Mouse (Mus musculus): ENCODE measurements around the gene Mast4.

Mast4 gene

DNA sequence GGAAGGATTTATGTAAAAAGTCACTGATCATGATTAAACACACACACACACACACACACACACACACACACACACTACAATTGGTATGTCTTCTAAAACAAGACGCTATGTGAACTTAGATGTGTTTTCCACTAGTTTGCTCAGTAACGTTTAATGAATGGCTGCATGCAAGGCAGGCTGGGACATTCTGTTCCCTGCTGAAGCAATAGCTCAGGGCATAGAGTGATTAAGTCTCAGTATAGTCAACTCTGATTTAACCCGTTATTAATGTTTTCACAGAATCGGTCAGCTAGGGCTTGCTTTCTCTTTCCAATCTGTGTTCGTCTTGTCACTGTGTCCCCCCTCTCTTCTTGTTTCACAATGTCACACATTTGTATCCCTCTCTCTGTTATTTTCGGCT is 558.8 kb downstream of the Mast4 start:
- DNase-seq: peak; percentile 31

DNA sequence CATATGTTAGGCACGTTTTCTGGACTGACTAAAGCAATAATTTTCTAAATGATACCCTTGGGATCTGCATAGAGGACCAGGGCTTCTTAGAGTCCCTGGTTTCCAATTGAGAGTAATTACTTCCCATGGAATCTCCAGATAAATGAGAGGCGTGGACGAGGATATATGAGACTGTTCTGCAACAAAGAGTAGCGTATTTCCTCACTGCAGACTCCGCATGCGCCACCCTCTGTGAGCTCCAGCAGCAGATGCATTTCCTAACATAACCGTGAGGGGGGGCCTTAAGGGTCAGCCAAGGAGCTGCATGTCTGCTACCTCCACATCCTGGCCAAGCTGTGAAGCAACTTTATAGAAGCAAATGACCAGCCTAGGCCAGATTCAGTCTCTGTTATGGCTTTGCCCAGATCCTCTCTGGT is 559.5 kb downstream of the Mast4 start:
- no peak for DNase-seq

DNA sequence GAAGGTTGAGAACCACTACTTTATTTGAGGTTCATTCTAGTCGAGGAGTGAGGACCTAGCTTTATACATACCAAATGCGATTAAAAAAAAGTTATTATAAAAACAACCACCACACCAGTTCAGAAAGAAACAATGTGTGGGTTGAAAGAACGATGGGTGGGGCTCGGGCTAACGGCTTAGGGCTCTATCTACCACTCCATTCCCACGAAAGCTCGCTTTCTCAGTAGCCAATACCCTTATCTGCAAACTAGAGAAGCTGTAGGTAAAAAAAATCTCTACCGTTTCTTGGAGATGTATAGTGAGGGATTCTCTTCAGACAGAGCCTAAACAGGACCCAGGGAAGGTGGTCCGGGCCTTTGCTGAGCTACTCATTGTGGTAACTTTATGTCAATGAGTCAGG is 561.1 kb downstream of the Mast4 start:
- DNase-seq: no peak

DNA sequence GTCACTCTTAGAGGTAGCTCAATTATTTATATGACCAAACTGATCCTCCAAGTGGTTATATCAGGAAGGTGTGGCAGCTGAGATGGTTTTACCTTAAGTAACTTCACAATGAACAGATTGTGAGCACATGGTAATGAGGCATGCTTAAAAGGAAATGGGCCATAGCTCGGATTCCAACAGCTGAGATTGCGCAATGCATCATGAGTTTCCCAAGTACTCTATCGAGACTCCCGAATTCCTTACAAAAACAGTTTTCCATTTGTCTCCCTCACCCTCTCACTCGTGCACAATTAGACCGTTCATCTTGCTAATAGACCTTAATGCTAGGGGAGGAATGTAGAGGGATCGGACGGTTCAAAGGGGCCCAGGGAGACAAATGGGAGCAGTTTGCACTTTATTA is 564.1 kb downstream of the Mast4 start:
- peak; percentile 36 for DNase-seq

DNA sequence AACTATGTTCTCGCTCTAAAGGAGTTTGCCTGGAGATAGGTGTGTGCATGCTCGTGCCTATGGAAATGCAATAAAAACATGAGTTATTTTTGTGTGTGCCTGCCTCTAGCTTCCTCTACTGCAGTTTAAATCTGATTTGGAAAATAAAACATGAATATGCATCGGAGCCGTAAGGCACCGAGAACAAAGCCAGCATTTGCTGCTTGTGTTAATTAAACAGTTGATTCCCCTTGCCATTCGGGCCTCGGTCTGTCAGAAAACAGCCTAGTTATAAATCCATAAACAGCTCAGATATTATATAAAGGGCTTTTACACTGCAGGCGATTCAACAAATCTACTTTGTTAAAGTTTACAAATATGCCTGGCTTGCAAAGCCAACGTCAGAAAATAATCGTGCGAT is 565.8 kb downstream of the Mast4 start:
- DNase-seq: no peak

DNA sequence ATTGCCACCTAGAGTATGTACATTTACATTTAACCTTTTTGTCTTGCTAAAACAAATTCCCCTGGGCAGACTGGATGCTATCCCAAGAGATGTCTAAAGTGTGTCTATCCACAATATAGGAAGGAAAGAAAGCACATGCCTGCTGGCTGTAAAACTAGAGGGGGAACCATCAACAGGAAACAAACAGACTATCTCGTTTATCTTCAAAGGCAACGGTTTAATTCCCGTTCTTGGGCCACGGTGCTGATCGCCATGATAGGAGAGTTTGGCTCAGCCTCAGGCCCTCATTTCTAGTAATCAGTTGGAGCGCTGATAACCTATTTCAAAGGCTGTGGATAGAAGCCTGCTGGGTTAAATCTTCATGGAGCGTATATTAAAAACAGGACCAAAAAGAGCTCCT is 567.2 kb downstream of the Mast4 start:
- no peak for DNase-seq

DNA sequence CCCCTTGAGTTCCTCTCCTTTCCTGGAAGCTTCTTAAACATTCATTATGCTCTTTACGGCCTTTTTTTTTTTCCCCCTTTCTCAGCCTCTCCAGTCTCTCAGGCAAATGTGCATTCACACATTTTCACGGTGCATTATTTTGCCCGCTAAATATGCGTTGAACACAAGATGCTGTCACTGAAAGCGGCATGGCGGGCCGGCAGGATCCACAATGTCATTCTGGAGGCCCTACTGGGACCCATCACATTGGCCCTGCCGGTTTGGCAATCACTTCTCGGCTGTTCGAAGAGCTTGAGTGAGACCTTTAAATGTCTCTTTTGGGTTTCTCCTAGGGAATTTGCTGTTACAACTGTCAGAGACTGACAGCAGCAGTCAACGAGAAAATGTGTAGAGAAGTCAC is 569.1 kb downstream of the Mast4 start:
- DNase-seq: no peak

DNA sequence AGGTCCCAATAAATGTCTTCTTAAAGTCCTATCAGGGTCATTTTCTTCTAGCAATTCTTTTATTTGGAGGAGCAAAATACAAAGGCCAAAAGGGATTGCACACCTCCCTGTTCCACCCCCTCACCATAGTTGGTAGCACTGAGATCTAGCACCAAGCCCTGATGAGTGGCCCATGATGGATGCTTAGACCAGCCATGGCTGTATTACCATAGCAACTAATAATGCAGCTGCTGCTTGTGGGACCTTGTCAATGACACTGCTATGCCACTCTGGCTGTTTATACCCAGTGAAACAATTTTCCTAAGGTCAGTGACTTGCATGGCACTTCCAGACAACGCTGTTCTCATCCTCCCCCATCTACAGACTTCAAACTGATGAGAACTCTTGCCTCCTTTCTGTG is 570.1 kb downstream of the Mast4 start:
- DNase-seq: no peak

DNA sequence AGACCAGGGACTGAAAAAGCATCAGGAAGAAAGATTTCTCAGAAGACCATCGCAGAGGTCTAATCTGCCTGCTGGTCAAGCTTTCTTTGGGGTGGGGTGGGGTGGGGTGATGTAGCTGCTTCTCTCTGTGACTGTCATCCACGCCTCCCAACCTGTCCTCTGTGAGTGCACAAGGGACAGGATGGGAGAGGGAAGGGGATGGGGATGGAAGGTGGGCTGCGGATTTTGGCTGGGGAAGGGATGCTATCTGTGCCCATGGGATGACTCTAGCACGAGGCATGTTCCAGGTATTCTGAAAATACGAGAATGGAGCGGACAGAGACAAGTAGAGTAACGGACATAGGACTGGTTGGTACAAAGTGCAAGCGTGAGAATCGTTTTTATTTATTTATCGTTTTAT is 572.1 kb downstream of the Mast4 start:
- DNase-seq: no peak

DNA sequence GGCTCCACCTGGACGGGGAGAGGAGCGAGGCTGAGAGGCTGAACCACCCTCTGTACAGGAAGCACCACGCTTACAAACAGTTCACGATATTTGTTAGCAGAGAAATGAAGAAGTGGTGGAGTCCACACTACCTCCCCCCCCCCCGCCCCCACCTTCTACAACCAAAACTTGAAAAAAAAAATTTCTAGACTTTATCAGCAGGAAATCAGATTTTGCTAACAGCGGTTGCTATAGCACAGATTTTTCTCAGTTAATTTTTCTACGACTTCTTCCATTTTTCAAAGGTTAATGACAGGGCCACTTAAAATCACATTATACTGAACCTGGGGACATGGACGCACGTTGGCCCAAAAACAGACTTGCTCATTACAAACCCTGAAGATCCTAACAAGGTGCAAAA is 572.9 kb downstream of the Mast4 start:
- no peak for DNase-seq

DNA sequence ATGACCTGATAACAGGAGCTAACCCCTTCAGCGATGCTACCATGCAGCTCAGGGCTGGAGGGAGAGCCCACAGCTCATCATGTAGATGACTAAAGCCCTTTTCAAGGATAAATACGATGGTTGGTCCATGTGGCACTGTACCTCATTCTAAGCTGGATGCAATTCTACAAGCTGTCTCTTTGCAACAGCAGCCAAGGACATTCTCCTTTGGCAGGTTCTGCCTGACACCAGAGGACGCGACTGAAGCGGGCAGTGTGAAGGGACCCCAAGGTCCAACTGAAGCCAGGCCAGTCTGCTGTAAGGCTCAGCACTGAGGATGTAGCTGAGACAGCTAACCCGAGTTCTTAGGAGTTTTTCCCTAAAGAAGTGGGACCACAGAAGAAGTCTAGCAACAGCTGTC is 576.3 kb downstream of the Mast4 start:
- DNase-seq: no peak

DNA sequence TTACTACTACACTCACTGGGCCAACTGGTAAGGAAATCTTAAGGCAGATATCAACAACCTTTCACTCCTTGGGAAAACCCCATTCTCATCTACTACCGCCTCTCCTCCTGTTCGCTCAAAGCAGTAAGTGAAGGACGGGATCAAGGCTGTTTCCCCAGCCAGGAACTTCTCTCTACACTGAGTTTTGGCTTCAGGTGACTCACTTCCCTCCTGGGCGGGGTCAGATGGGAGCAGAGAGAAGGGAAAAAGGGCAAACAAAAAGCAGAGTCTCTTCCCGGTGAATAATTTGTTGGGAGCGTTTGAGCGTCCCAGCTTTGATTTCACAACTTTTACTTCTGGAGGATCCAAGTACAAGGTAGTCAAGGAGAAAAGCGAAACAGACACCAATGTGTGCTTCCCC is 578.2 kb downstream of the Mast4 start:
- DNase-seq: no peak

DNA sequence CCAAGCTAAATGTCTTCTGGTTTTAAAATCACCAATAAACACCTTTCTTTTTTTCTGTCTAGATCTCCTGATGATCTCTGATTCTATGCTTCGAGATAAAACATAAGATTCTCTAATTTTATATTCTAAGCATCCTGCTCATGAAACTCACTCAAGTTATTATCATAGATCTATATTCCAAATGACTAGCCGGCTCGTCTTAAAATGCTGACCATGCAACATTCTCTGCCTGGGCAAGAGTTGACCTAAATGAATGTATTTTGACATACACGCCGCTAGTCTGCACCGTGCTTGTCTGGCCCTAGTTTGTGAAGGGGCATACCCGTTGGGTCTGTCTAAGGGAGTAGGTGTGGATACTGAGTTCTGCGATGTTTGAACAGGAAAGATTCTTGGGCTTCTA is 579.2 kb downstream of the Mast4 start:
- no peak for DNase-seq

DNA sequence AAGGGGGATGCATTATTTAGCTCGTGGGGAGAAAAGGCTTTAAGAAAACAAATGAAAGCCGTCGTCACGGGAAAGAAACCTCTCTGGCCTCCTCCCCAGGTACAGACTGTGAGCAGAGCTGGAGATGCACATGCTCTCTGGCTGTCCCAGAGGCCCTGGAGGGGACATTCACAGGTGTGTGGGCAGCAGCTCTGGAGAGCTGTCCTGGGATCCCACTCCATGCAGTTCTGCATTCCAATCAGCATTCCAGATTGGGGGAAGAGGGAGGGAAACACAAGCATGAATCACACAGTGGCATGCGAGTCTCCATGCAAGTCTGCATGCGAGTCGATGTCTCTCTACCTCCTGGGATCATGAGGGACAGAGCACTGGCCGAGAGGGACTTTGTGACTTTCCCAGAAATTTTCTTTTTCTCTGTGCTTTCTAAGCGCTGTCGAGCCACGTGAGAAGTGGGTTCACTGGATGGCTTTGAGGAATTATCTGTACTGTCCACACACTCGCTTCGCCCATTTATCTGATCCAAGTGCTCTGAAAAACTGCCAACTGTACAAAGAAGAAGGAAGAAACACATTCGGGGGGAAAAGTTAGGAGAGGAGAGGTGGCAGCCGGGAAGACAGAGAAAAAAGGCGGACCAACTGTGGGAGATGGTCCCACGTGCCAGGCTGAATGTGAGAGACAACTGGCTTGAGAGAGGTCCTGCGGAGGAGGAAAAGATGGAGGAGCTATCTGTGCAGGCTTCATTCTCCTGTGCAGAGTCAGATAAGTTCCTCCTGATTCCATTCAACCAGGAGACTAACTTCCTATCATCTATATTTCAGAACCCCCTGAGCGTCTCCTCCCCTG is 580.4 kb downstream of the Mast4 start:
- DNase-seq: no peak

DNA sequence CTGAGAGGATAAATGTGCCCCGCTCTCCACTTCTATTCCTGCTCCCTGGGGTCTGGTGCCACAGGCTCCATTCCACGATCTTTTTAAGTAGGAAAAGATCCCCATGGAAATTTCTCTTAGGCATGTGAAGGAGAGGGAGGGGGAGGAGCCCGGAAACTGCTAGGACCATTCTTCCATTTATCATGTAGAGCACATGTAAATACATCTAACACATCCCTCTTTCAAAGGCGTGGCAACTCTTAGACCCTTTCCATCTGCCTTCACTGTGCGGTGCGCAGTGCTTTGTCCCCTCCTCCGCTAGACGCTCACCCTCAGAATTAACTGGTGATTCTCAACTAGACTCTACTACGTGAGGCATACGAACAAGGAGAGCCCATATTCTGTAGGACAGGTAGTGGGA is 584.4 kb downstream of the Mast4 start:
- no peak for DNase-seq

DNA sequence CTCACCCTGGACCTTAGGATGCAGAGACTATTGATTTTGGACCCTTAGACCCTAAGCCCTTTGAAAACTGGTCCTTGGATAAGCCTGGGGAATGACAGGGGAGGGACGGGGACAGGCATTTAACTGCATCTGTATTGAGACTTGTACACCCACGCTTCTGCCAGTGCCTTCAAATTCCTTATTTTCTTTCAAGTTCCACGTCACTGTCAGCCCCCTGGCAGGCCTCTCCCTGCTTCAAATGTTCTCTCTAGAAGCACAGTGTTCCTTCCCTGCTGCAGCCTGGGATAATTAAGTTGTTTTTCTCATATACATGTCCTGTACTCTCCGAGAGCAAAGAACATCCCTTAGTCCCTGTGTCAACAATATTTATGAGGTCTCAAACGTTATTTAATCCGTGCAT is 585.1 kb downstream of the Mast4 start:
- no peak for DNase-seq

DNA sequence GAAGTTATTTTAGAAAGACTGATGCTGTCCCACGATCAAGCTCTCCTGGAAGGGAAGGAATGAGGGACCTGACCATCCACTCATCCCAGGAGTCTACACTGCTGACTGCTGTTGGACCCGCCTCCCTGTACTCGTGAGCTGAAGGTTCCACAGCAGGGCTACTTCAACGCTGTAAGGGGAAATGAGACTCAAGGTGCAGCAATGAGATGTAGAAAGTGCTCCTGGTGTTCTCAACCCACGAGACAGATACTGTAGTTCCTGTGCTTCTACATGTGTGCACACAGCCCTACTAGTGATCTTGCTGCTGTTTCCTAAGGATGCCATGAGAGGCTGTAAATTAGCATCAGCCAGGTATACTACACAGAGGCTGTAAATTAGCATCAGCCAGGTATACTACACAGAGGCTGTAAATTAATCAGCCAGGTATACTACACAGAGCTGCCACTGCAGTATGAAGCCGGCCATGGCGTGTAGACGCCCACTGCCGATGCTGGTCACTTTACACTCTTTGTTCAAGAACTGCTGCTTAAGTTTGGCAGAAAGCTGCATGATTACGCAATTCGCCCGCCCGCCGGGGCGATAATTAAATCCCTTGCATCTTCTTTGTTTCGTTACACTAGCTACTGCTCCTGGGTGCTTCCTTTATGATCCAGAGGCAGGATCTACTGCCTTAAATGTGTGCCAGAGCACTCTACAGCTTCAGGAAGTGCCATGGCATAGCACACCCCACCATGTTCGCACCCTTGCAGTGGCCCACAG is 587.3 kb downstream of the Mast4 start:
- no peak for DNase-seq

DNA sequence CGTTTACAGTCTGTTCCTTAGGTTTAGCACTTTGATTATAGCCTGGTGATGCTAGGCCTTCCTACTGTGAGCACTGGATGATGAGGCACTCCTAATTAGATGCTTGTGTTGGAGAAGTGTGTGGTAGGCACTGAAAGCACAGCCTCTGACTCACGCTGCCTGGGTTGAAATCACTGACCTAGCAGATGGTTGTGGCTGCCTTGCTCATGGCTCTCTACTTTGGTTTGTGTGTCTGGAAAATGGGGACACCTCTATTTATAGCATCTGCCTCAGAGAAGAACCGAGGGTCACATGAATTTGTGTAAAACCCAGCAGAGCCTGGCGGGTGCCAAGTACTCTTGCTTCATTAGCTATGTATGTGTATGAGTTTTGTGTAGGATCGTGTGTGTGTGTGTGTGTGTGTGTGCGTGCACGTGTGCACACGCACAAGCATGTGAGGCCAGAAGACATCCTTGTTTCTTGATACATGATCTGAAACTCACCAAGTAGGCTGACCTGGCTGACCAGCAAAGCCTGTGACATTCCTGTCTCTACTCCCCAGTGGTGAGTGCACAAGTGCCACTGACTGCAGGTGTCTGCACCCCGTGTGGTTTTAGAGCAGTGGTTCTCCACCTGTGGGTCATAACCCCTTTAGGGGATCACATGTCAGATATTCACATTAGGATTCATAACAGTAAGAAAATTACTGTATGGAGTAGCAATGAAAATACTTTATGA is 588.5 kb downstream of the Mast4 start:
- no peak for DNase-seq

DNA sequence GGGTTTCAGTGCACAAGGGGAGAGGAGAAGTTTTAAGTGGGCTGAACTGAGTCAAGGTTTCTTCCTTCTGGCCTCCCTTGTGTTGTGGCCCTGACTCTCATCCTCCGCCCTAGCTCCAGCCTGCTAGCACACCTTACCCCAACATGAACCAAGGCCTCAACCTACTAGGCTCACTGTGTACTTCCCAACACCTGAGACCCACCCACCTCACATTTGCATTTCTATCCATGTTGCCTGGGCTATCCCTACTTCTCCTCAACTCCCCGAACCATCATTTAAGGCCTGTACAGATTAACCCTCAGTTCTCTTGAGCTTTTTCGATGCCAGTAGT is 589.1 kb downstream of the Mast4 start:
- DNase-seq: no peak

DNA sequence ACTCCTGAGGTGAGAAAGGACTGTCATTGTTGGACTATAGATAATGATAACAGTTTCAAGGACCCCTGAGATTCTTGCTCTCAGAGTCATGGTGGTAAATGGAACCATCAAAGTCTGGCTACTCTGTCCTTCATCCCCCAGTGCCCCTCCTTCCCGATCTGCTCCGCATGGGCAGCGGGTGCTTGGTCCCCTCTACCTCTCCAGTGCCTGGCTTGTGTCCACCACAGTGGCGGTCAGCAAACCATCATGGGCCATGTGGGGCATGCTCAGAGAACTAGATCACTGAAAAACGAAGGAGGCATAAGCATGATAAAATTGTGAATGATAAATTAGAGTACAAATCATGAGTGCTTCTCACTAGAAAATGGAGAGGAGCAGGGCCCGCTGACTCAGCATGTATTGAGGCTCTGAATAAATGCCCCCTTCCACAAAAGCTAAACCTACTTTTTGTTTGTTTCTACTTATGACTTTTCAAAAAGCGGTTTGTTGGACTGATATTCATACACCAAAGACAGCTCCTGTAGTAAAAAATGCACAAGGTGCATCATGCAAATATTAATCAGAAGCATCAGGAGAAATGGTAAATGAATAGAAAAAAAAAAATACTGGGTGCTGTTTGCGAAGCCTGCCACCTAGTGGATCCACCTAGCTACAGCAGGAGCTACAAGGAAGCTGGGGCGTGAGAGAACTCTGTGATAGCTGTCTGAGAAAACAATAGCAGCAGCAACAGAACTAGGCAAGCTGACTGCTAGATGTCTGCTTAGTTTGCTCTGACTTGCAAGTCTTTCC is 589.6 kb downstream of the Mast4 start:
- DNase-seq: peak; percentile 61

DNA sequence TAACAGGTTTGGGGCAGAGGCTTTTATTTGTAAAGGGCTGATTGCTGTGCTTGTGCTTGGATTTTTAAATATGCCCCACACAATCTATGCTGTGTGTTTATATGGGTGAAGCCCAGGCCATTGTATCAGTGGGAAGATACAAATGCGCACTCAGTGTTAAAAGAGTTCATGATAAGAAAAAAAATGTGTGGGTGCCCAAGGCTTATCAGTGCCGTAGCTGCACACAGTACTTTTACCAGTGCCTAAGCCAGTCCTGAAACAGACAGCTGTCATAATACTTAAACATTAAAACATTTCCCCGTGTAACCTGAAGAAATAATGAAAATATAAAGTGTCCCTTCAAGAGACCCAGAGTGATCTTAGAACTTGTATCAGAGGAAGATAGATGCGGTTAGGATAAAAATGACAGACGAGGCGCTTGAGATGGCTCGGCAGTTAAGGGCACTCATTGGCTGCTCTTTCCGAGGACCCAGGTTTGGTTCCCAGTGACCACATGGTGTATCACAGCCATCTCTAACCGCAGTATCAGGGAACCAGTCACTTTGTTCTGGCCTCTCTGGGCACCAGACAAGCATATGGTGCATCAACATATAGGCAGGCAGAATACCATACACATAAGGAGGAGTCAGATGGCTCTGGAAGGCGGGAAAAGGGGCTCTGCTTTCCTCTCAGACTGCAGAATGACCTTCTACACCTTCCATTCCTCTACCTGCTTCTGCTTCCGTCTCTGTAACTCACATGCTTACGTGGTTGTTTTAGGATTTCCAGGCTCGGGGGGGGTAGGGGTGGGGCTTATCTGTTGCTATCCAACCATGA is 594.4 kb downstream of the Mast4 start:
- DNase-seq: no peak

DNA sequence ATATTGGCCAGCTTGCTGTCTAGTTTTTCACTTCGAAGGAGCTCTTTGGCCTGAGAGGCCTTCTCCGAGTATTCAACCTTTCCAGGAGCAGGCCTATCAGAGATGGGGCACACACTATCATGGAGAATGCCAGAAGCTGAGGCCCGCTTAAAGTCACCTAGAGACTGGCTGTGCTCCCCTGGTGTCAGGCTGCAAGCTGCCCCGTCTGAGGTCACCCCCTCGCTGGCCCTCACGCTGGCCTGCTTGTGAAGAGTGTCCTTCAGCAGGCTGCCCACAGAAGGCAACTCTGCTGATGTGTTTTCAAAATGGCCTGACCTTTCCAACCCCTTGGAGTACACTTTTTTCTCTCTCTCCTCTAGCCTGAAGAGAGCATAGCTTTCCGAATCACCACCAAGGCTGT is 596.5 kb downstream of the Mast4 start:
- no peak for DNase-seq

Data from kidney, adult 9 months (tissue).